Mouse (Mus musculus) intestine, embryonic 15.5 days (tissue): ENCODE measurements around the gene Trex2. TPM values are rescaled to one million over a fixed set of nuclear protein-coding genes. Genes with fewer than 3 reads are reported as not detected.
"Not testable (repeated sequence)": the region's sequence is repeated elsewhere in the genome, so short reads cannot be mapped to it uniquely, and the experiment has no call there.

Experiments
- ATAC-seq: fragments of 200-750 bp; cut with Nextera tagmentation; 2 replicates; pipeline ENCODE4 v1.8.0; 2017; ENCODE audit warnings: moderate TSS enrichment, moderate library complexity
- H3K27ac ChIP-seq: fragments of 300-500 bp; sonication (generic); 2 replicates; pipeline ENCODE4 v1.5.1; 2015; ENCODE audit warnings: mild to moderate bottlenecking, inconsistent platforms
- H3K27me3 ChIP-seq: fragments of 300-500 bp; sonication (generic); replicated peaks from 2 replicates; pipeline ENCODE4 v1.6.1; 2015; ENCODE audit warnings: inconsistent platforms
- H3K36me3 ChIP-seq: fragments of 300-500 bp; sonication (generic); 2 replicates; pipeline ENCODE4 v1.6.1; 2015; ENCODE audit warnings: inconsistent platforms
- H3K4me1 ChIP-seq: fragments of 300-500 bp; sonication (generic); replicated peaks from 2 replicates; pipeline ENCODE4 v1.6.1; 2015; ENCODE audit warnings: inconsistent platforms
- H3K4me2 ChIP-seq: fragments of 300-500 bp; sonication (generic); replicated peaks from 2 replicates; pipeline ENCODE4 v1.6.1; 2015; ENCODE audit warnings: mild to moderate bottlenecking, inconsistent platforms
- H3K4me3 ChIP-seq: fragments of 300-500 bp; sonication (generic); replicated peaks from 2 replicates; pipeline ENCODE4 v1.5.1; 2015; ENCODE audit warnings: inconsistent platforms
- H3K9ac ChIP-seq: fragments of 300-500 bp; sonication (generic); 2 replicates; pipeline ENCODE4 v1.6.1; 2015; ENCODE audit warnings: inconsistent platforms
- H3K9me3 ChIP-seq: fragments of 300-500 bp; sonication (generic); 2 replicates; pipeline ENCODE4 v1.6.1; 2016; ENCODE audit warnings: inconsistent platforms
- WGBS: fragments of 180-500 bp; shearing (Covaris S2); methylation state at CpG from one replicate; pipeline ENCODE4 v1.1.7; 2015; 5-methylcytosine and 5-hydroxymethylcytosine counted together
- polyA plus RNA-seq: library from polyadenylated mRNA; unstranded; fragments of >200 nt; fragmentation: Nextera tagmentation; extraction: Ambion mirVana; gene quantifications from 2 replicates; pipeline ENCODE4 v1.2.1, GENCODE M21; 2015

Gene Trex2
- polyA plus RNA-seq, 1 experiment from 2014 or later: not detected

DNA sequence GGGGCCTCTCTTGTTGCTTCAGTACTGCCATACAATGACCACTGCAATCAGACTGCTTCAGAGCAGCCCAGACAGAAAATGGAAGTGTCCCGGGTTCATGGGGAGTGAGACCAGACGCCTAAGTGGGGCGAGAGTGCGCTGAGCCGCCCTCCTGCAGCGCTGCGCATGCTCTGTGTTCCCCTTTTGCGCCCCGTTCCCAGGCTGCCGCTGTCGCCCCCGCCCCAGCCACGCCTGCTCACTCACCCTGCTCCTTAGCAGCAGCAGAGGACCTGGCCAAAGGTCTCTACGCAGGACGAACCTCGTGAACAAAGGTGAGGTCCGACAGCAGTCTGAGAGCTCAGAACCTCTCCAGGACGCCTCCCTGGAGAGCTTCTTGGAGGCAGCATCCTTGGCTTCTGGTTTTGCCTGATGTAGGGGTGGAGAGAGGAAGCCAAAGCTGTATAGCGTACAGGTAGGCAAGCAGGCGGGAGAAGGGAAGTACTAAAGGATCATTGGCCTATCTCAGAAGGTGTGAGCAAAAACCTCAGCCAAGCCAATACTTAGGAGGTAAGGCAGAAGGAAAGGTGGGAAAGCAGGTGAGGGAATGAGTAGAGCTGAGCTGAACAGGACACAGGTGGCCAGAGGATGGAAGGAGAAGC, 24.1 kb downstream of the Trex2 start, which contains the start of gene Zfp92:
Zfp92 (plus strand) TSS at position 217 of the 638 bp plus-strand sequence.
- 22% methylated on average over 20 of the region's 20 CpGs for WGBS
- H3K9me3 ChIP-seq: no peaks in the 10 kb centered on the region
- no peaks in the 10 kb centered on the region for H3K4me1 ChIP-seq
- H3K36me3 ChIP-seq: no peaks in the 10 kb centered on the region
- peak within 1 kb of the TSS; percentile 59 for H3K4me2 ChIP-seq
- ATAC-seq: peak; percentile 75
- H3K9ac ChIP-seq: no peak within 1 kb of the TSS
- no peak within 1 kb of the TSS for H3K27ac ChIP-seq
- H3K4me3 ChIP-seq: peak within 1 kb of the TSS; percentile 18; the same call in 1 of the 2 replicates
- H3K27me3 ChIP-seq: peaks cover 4% of the 10 kb centered on the region; the same call in 1 of the 2 replicates

DNA sequence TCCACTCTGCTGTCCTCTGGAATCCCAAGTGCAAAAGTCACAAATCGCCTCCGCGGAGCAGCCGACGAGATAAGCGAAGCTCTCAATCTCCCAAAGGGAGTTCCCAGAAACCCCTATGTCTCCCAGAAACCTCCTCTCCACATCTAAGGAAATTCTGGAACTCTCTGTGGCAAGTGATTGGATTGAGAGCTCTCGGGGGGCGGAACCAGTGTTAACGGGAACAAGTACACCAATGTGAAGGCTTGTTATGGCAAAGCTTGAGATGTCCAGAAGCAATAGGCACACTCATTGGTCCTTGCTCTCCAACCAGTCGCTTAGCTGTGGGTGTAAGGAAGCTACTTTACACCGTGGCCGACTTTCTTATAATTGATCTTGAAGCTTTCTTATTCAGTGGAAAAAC, 33.5 kb downstream of the Trex2 start:
- Histone ChIP-seq H3K4me3 (no peak overlapping the region), H3K4me2 (no peak overlapping the region), H3K27me3 (0 out of 2 replicates have a peak, but pooled peaks cover 1% of the 10 kb centered on the region), H3K27ac (no peak overlapping the region), H3K36me3 (no peaks in the 10 kb centered on the region), H3K9ac (no peak overlapping the region), H3K9me3 (no peaks in the 10 kb centered on the region), H3K4me1 (no peaks in the 10 kb centered on the region)
- no peak for ATAC-seq
- WGBS: 94% methylated on average over 12 of the region's 12 CpGs

DNA sequence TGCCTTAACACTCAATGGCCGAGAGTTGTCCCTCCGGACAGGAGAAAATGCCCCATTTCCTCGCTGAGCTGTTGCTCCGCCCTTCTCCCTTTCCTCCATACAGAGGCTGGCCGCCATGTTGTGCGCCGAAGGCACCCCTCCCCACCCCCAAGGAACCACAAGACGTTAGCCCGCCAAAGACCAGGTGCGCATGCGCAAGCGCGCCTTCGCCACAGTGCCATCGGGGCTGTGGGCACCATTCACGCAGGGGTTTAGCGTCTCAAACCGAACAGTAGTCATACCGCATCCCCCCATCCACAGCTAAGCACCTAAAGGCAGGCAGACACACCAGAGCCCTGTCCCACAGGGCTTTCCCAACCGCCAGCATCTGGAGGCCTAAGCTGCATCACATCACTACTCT, 34.2 kb downstream of the Trex2 start:
- H3K4me2 ChIP-seq: no peak overlapping the region
- no peaks in the 10 kb centered on the region for H3K4me1 ChIP-seq
- no peak for ATAC-seq
- H3K9me3 ChIP-seq: no peaks in the 10 kb centered on the region
- WGBS: 87% methylated on average over 20 of the region's 20 CpGs
- no peak overlapping the region for H3K4me3 ChIP-seq
- H3K27ac ChIP-seq: no peak overlapping the region
- H3K36me3 ChIP-seq: no peaks in the 10 kb centered on the region
- 0 out of 2 replicates have a peak, but pooled peaks cover 5% of the 10 kb centered on the region for H3K27me3 ChIP-seq
- no peak overlapping the region for H3K9ac ChIP-seq

DNA sequence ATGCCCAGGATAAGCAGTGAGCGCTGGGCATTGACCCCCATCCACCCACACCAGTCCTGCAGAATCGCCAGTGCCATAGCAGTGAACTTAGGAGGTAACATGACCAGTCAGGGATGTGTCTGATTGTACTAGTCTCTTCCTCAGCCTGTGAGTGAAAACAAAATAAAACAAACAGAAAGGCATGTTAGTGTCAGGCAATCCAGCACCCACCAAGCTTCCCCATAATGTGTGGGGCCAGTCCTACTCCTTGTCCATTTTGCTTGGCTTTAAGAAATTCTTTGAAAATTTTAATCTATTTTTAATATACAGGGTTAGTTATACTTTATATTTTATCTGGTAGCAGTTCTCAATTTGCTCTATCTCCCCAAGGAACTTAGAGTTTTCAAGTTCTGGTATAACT, 36.5 kb downstream of the Trex2 start, which contains the start of gene Gm18336:
Gm18336 (minus strand) TSS at position 101 of the 400 bp plus-strand sequence.
- not testable (repeated sequence) for H3K9ac ChIP-seq, ATAC-seq, H3K4me1 ChIP-seq, H3K4me2 ChIP-seq, H3K9me3 ChIP-seq, H3K36me3 ChIP-seq, H3K4me3 ChIP-seq, H3K27me3 ChIP-seq, H3K27ac ChIP-seq
- 60% methylated on average over 2 of the region's 2 CpGs for WGBS

DNA sequence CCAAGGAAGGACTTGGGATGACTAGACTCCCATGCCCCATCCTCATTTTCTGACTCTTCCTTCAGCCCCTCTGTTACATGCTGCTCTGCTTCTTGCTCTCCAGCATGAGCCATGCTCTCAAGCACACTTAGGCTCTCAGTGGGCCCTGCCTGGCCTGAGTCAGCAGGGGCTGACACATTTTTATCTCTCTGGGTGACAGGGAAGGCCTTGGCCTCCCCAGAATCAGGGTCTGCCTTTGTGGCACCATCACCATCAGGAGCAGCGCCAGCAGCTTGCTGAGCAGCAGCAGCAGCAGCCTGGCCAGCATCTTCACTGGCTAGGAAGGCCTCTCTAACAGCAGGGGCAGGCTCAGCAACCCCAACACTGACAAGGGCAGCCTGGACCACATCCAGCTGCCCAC, 38.7 kb downstream of the Trex2 start:
- ATAC-seq: no peak
- H3K4me3 ChIP-seq: no peak overlapping the region
- no peaks in the 10 kb centered on the region for H3K36me3 ChIP-seq
- no peaks in the 10 kb centered on the region for H3K9me3 ChIP-seq
- no peak overlapping the region for H3K9ac ChIP-seq
- WGBS: 71% methylated on average over 1 of the region's 1 CpGs
- H3K4me1 ChIP-seq: no peaks in the 10 kb centered on the region
- no peak overlapping the region for H3K4me2 ChIP-seq
- peaks cover 5% of the 10 kb centered on the region; the same call in 1 of the 2 replicates for H3K27me3 ChIP-seq
- no peak overlapping the region for H3K27ac ChIP-seq

DNA sequence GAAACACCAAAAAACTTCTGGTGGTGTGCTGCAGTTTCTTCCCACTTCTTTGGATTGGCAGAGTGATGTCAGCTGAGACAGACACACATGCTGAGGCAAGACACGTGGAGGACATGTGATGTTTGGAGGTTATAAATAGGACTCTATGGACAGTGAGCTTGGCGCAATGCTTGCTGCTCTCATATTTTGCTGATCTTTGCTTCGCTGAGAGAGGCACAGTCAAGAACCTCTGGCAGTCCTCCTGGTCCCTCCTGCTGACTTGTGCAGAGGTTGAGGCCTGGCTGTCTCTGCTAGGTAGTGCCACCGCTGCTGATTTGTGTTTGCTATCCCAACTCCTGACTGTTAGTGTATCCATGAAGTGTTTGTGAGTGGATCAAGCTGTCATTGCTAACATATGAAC, 43.7 kb downstream of the Trex2 start:
- no peak for ATAC-seq
- H3K27me3 ChIP-seq: peaks cover 2% of the 10 kb centered on the region; the same call in 1 of the 2 replicates

DNA sequence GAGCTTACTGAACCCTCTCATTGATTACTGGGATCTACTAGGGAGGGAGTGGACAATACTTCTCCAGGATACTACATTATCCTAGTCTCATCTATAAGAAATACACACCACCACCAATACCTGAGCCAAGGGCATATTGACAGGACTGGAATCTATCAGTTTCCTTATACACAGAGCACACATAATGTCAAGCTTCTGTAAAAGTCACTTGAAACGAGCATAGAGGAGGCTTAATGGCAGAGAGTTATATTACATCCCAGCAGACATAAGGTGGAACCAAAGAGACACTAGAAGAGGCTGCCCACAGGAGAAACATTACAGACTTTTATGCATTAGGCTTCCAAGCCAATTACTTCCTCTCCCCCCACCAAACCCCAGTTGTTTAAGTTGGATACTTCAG, 50.2 kb downstream of the Trex2 start:
- no peak for ATAC-seq
- H3K4me3 ChIP-seq: no peak overlapping the region
- H3K27ac ChIP-seq: no peak overlapping the region
- H3K4me2 ChIP-seq: no peak overlapping the region
- H3K36me3 ChIP-seq: no peaks in the 10 kb centered on the region
- no peaks in the 10 kb centered on the region for H3K9me3 ChIP-seq
- WGBS: 18% methylated on average over 1 of the region's 1 CpGs
- no peaks in the 10 kb centered on the region for H3K27me3 ChIP-seq
- H3K9ac ChIP-seq: no peak overlapping the region
- H3K4me1 ChIP-seq: no peaks in the 10 kb centered on the region

More for the DNA sequence above, 43.7 kb downstream of the Trex2 start:
- Histone ChIP-seq H3K4me1 (no peaks in the 10 kb centered on the region), H3K9ac (no peak overlapping the region), H3K4me2 (no peak overlapping the region), H3K4me3 (no peak overlapping the region), H3K36me3 (no peaks in the 10 kb centered on the region), H3K9me3 (no peaks in the 10 kb centered on the region), H3K27ac (no peak overlapping the region)
- 89% methylated on average over 4 of the region's 4 CpGs for WGBS

DNA sequence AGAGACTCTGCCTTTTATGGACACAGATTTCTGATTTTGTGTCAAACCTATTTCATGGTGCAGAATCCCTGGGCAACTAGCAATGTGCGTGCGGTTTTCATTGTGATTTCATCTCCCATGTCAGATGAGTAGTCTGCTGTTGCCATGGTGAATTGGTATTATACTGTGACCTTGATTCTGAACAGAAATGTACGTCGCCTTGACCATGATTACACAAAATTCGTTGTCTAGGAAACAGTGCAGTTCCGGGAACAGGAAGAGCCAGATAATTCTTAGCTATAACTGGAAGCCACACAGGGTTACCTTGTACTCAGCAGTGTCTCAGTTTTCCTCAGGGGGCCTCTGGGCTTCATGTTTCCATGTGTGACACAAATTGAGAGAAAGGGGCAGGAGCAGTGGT, 50.7 kb downstream of the Trex2 start:
- Histone ChIP-seq H3K36me3 (no peaks in the 10 kb centered on the region), H3K4me3 (no peak overlapping the region), H3K4me1 (no peaks in the 10 kb centered on the region), H3K9ac (no peak overlapping the region), H3K9me3 (no peaks in the 10 kb centered on the region), H3K4me2 (no peak overlapping the region), H3K27ac (no peak overlapping the region), H3K27me3 (no peaks in the 10 kb centered on the region)
- WGBS: 67% methylated on average over 6 of the region's 6 CpGs
- no peak for ATAC-seq

Other genes starting within 250 kb of the Trex2 start
- 9.0 and 9.8 TPM in 2 replicates for gene Xlr3b, start 243.1 kb downstream of the Trex2 start, polyA plus RNA-seq
- 1.0 and 1.4 TPM in 2 replicates for gene Xlr4b, start 221.0 kb downstream of the Trex2 start, polyA plus RNA-seq
- gene F8a, start 207.1 kb downstream of the Trex2 start, polyA plus RNA-seq: 13.4 and 14.6 TPM in 2 replicates
- gene Xlr4c, start 192.2 kb downstream of the Trex2 start, polyA plus RNA-seq: 0.84 and 0.91 TPM in 2 replicates
- not detected in 2 replicates for gene Xlr3c, start 170.0 kb downstream of the Trex2 start, polyA plus RNA-seq
- gene Xlr5a, start 142.4 kb downstream of the Trex2 start, polyA plus RNA-seq: 0.50 TPM in 1 of 2 replicates, not detected in the other
- 0.19 and 0.29 TPM in 2 replicates for gene Xlr5c, start 142.4 kb downstream of the Trex2 start, polyA plus RNA-seq
- not detected in 2 replicates for gene Gm45015, start 98.5 kb downstream of the Trex2 start, polyA plus RNA-seq
- gene Zfp275, start 92.7 kb downstream of the Trex2 start, polyA plus RNA-seq: 9.9 and 10.2 TPM in 2 replicates
- not detected in 2 replicates for gene Gm18336, start 36.6 kb downstream of the Trex2 start, polyA plus RNA-seq
- gene Zfp92, start 24.2 kb downstream of the Trex2 start, polyA plus RNA-seq: 0.32 and 0.54 TPM in 2 replicates
- 58.2 and 60.6 TPM in 2 replicates for gene Haus7, start 23.7 kb upstream of the Trex2 start, polyA plus RNA-seq
- gene Bgn, start 48.3 kb upstream of the Trex2 start, polyA plus RNA-seq: 48.5 and 52.7 TPM in 2 replicates
- 0.26 and 0.28 TPM in 2 replicates for gene Atp2b3, start 67.7 kb upstream of the Trex2 start, polyA plus RNA-seq
- gene Dusp9, start 204.1 kb upstream of the Trex2 start, polyA plus RNA-seq: 10.7 and 11.0 TPM in 2 replicates
- gene Pnck, start 224.8 kb upstream of the Trex2 start, polyA plus RNA-seq: 12.4 and 12.7 TPM in 2 replicates
- 7.1 and 9.1 TPM in 2 replicates for gene Slc6a8, start 237.8 kb upstream of the Trex2 start, polyA plus RNA-seq